Mouse (Mus musculus) kidney, postnatal 0 days (tissue): ENCODE results near the gene Ctrc. TPM values are rescaled to one million over a fixed set of nuclear protein-coding genes. Genes with fewer than 3 reads are reported as not detected.

Experiments used
- ATAC-seq: fragments of 200-750 bp; cut with Nextera tagmentation; replicated peaks from 2 replicates; pipeline ENCODE4 v1.8.0; 2017; ENCODE audit warnings: low read depth, moderate number of reproducible peaks, moderate TSS enrichment, moderate library complexity; ENCODE audit not compliant: low FRiP score
- DNase-seq: peaks from one replicate; pipeline ENCODE4 v3.0.0-alpha.2; 2016; ENCODE audit warnings: low spot score
- H3K27ac ChIP-seq: fragments of 300-500 bp; sonication (generic); 2 replicates; pipeline ENCODE4 v1.5.1; 2014; ENCODE audit warnings: mild to moderate bottlenecking
- H3K27me3 ChIP-seq: fragments of 300-500 bp; sonication (generic); 2 replicates; pipeline ENCODE4 v1.6.1; 2014; ENCODE audit warnings: low read length, mixed read lengths; ENCODE audit not compliant: insufficient read depth
- H3K36me3 ChIP-seq: fragments of 300-500 bp; sonication (generic); 2 replicates; pipeline ENCODE4 v1.6.1; 2014; ENCODE audit warnings: low read length, mixed read lengths; ENCODE audit not compliant: insufficient read depth
- H3K4me1 ChIP-seq: fragments of 300-500 bp; sonication (generic); replicated peaks from 2 replicates; pipeline ENCODE4 v1.6.1; 2014; ENCODE audit warnings: antibody characterized with exemption, low read length, mixed read lengths; ENCODE audit not compliant: insufficient read depth
- H3K4me2 ChIP-seq: fragments of 300-500 bp; sonication (generic); 2 replicates; pipeline ENCODE4 v1.6.1; 2014; ENCODE audit warnings: mild to moderate bottlenecking, low read length, moderate library complexity, mixed read lengths
- H3K4me3 ChIP-seq: fragments of 300-500 bp; sonication (generic); replicated peaks from 2 replicates; pipeline ENCODE4 v1.5.1; 2014; ENCODE audit warnings: low read depth, low read length
- H3K9ac ChIP-seq: fragments of 300-500 bp; sonication (generic); 2 replicates; pipeline ENCODE4 v1.6.1; 2014; ENCODE audit warnings: low read depth, low read length
- H3K9me3 ChIP-seq: fragments of 300-500 bp; sonication (generic); replicated peaks from 2 replicates; pipeline ENCODE4 v1.6.1; 2016; ENCODE audit warnings: low read length, inconsistent platforms, mixed read lengths
- CTCF ChIP-seq: IDR thresholded peaks from 2 replicates; pipeline ENCODE4 v1.5.1; 2016; ENCODE audit warnings: antibody characterized with exemption, low read depth, mild to moderate bottlenecking, moderate library complexity
- WGBS: fragments of 180-500 bp; shearing (Covaris S2); extraction: QIAGEN DNeasy Blood & Tissue Kit; methylation state at CpG from one replicate; pipeline ENCODE4 v1.1.7; 2014; 5-methylcytosine and 5-hydroxymethylcytosine counted together
- polyA plus RNA-seq: library from polyadenylated mRNA; unstranded; fragments of >200 nt; fragmentation: Nextera tagmentation; extraction: Ambion mirVana; gene quantifications from 2 replicates; pipeline ENCODE4 v1.2.1, GENCODE M21; 2015

Gene Ctrc
- polyA plus RNA-seq, 1 experiment from 2014 or later = not detected

GRCm38 (mm10) chr4:141864506-141864905 lies 18.3 kb upstream of the Ctrc start:
- 89% methylated on average over 8 of the region's 8 CpGs for WGBS
- ATAC-seq (no peak), DNase-seq (no peak)
- Histone ChIP-seq H3K36me3 (peaks cover 4% of the 10 kb centered on the region; the same call in 1 of the 2 replicates), H3K4me1 (0 out of 2 replicates have a peak, but pooled peaks cover 3% of the 10 kb centered on the region), H3K27me3 (no peaks in the 10 kb centered on the region), H3K9ac (no peak overlapping the region), H3K4me2 (no peak overlapping the region), H3K27ac (no peak overlapping the region), H3K9me3 (no peaks in the 10 kb centered on the region), H3K4me3 (no peak overlapping the region)
- TF ChIP-seq CTCF = no peak

- DNase-seq (no peak), ATAC-seq (no peak)
- Histone ChIP-seq H3K27ac (no peak overlapping the region), H3K4me2 (no peak overlapping the region), H3K9me3 (no peaks in the 10 kb centered on the region), H3K4me1 (0 out of 2 replicates have a peak, but pooled peaks cover 3% of the 10 kb centered on the region), H3K36me3 (peaks cover 4% of the 10 kb centered on the region; the same call in 1 of the 2 replicates), H3K27me3 (no peaks in the 10 kb centered on the region), H3K4me3 (no peak overlapping the region), H3K9ac (no peak overlapping the region)
- 85% methylated on average over 7 of the region's 7 CpGs for WGBS
- no peak for TF ChIP-seq CTCF
These were observed 17.6 kb upstream of the Ctrc start for GRCm38 (mm10) chr4:141863726-141864280.

GRCm38 (mm10) chr4:141862867-141863266 lies 16.7 kb upstream of the Ctrc start:
- DNase-seq = no peak
- no peak for TF ChIP-seq CTCF
- Histone ChIP-seq H3K4me2 (no peak overlapping the region), H3K9ac (no peak overlapping the region), H3K27me3 (no peaks in the 10 kb centered on the region), H3K27ac (no peak overlapping the region), H3K4me1 (0 out of 2 replicates have a peak, but pooled peaks cover 3% of the 10 kb centered on the region), H3K9me3 (no peaks in the 10 kb centered on the region), H3K4me3 (no peak overlapping the region), H3K36me3 (peaks cover 8% of the 10 kb centered on the region; the same call in 1 of the 2 replicates)
- ATAC-seq = no peak
- WGBS = 86% methylated on average over 5 of the region's 5 CpGs

- Histone ChIP-seq H3K27ac (no peak overlapping the region), H3K4me1 (no peaks in the 10 kb centered on the region), H3K4me2 (no peak overlapping the region), H3K36me3 (peaks cover 8% of the 10 kb centered on the region; the same call in 1 of the 2 replicates), H3K4me3 (no peak overlapping the region), H3K9ac (no peak overlapping the region), H3K27me3 (no peaks in the 10 kb centered on the region), H3K9me3 (no peaks in the 10 kb centered on the region)
- 78% methylated on average over 17 of the region's 17 CpGs for WGBS
- DNase-seq (no peak), ATAC-seq (no peak)
- no peak for TF ChIP-seq CTCF
These were observed 15.6 kb upstream of the Ctrc start for GRCm38 (mm10) chr4:141861591-141862295.

GRCm38 (mm10) chr4:141860246-141860841 lies 14.2 kb upstream of the Ctrc start:
- H3K27me3 ChIP-seq = no peaks in the 10 kb centered on the region
- no peak for TF ChIP-seq CTCF
- no peak overlapping the region for H3K27ac ChIP-seq
- H3K4me1 ChIP-seq = no peaks in the 10 kb centered on the region
- no peak overlapping the region for H3K4me3 ChIP-seq
- H3K4me2 ChIP-seq = no peak overlapping the region
- no peaks in the 10 kb centered on the region for H3K9me3 ChIP-seq
- DNase-seq (no peak), ATAC-seq (no peak)
- H3K36me3 ChIP-seq = peaks cover 8% of the 10 kb centered on the region; the same call in 1 of the 2 replicates
- 65% methylated on average over 19 of the region's 19 CpGs for WGBS
- H3K9ac ChIP-seq = no peak overlapping the region

GRCm38 (mm10) chr4:141859351-141859750 lies 13.2 kb upstream of the Ctrc start:
- no peak overlapping the region for H3K4me2 ChIP-seq
- WGBS = 88% methylated on average over 14 of the region's 14 CpGs
- no peak overlapping the region for H3K4me3 ChIP-seq
- no peak overlapping the region for H3K9ac ChIP-seq
- H3K27ac ChIP-seq = no peak overlapping the region
- no peak for TF ChIP-seq CTCF
- H3K9me3 ChIP-seq = no peaks in the 10 kb centered on the region
- H3K36me3 ChIP-seq = peaks cover 8% of the 10 kb centered on the region; the same call in 1 of the 2 replicates
- ATAC-seq (no peak), DNase-seq (no peak)
- no peaks in the 10 kb centered on the region for H3K4me1 ChIP-seq
- H3K27me3 ChIP-seq = no peaks in the 10 kb centered on the region
